ENCODE assay signal across 8 mouse cellular contexts in the genomic region with DNA sequence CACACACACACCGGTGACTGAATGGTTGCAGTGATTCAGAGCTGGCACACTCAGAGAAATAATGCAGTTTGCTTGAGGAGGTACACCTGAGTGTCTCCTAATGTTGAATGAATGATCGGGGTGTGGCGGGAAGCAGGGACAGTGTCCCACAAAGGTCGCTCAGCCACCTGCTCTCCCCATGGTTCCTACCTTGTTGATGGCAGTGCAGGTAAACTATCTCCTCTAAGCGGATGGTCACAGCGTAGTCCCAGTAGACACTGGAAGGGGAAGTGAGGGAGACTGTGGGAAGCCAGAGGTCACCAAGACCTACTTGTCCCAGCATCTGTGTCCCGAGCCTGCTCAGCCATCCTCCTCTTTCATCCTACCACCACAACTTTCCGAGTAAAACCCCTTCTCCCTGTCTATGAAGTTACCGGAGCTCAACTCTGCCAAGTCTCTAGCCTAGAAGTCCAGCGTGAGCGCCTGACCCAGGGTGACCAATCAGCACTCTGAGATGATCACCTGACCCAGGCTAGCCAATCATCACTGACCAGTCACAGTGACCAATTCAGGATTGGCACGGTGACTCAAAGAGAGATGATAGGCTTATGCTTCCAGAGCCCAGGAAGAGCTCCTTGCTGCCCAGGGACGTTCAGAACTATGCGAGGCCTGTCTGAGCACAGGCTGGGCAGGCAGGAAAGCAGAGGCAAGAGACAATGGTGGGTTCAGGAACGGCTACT. TPM values are rescaled to one million over a fixed set of nuclear protein-coding genes. Genes with fewer than 3 reads are reported as not detected.
DNase-seq lines count a peak whose midpoint lies in the region; ATAC-seq and TF ChIP-seq lines count a peak whose summit lies in the region.

No protein-coding gene starts in this region.

- no peak for TF ChIP-seq POLR2A in limb, embryonic 14.5 days (IDR thresholded peaks at IDR 0.05; ENCODE audit: borderline replicate concordance, extremely low read depth, insufficient read depth, insufficient read length)

- peak overlapping the region; percentile 82 for H3K4me3 ChIP-seq in E14TG2a.4 (replicated peaks; ENCODE audit: low read length)
- peak overlapping the region; percentile 58 for H3K4me3 ChIP-seq in hindbrain, embryonic 10.5 days
- H3K4me3 ChIP-seq in limb, embryonic 14.5 days (replicated peaks; ENCODE audit: low read length), result peak overlapping the region; percentile 17; the same call in 1 of the 2 replicates
- H3K4me3 ChIP-seq in midbrain, embryonic 15.5 days, result peak overlapping the region; percentile 10; the same call in 1 of the 2 replicates

- H3K4me1 ChIP-seq in E14TG2a.4 (replicated peaks; ENCODE audit: low read depth, low read length), result peaks cover 65% of the 10 kb centered on the region
- peaks cover 21% of the 10 kb centered on the region for H3K4me1 ChIP-seq in hindbrain, embryonic 10.5 days (replicated peaks)
- H3K4me1 ChIP-seq in limb, embryonic 14.5 days (ENCODE audit: control insufficient read depth, insufficient read depth, low read length), result no peaks in the 10 kb centered on the region
- H3K4me1 ChIP-seq in midbrain, embryonic 15.5 days, result no peaks in the 10 kb centered on the region

- 25% methylated on average over 15 of the region's 15 CpGs for WGBS in hindbrain, embryonic 10.5 days
- 23% methylated on average over 15 of the region's 15 CpGs for WGBS in limb, embryonic 14.5 days
- WGBS in midbrain, embryonic 15.5 days, result 29% methylated on average over 15 of the region's 15 CpGs

- peaks cover 4% of the 10 kb centered on the region; the same call in 1 of the 2 replicates for H3K27me3 ChIP-seq in E14TG2a.4 (ENCODE audit: insufficient read depth, low read length)
- peaks cover 8% of the 10 kb centered on the region for H3K27me3 ChIP-seq in hindbrain, embryonic 10.5 days (ENCODE audit: insufficient read depth, poor library complexity, severe bottlenecking)
- H3K27me3 ChIP-seq in limb, embryonic 14.5 days (ENCODE audit: control insufficient read depth, insufficient read depth, low read length), result no peaks in the 10 kb centered on the region
- no peaks in the 10 kb centered on the region for H3K27me3 ChIP-seq in midbrain, embryonic 15.5 days (replicated peaks)

- ATAC-seq in limb, embryonic 14.5 days (ENCODE audit: low FRiP score, low read depth), result no peak
- ATAC-seq in midbrain, embryonic 15.5 days (replicated peaks), result peak; percentile 64

- H3K9me3 ChIP-seq in E14TG2a.4 (ENCODE audit: low read length), result no peaks in the 10 kb centered on the region
- no peaks in the 10 kb centered on the region for H3K9me3 ChIP-seq in hindbrain, embryonic 10.5 days
- no peaks in the 10 kb centered on the region for H3K9me3 ChIP-seq in limb, embryonic 14.5 days (ENCODE audit: control insufficient read depth, low read length)
- H3K9me3 ChIP-seq in midbrain, embryonic 15.5 days, result no peaks in the 10 kb centered on the region

- no peak for TF ChIP-seq CTCF in E14TG2a.4 (conservative IDR thresholded peaks at IDR 0.05; ENCODE audit: low read length)

- H3K36me3 ChIP-seq in E14TG2a.4 (ENCODE audit: insufficient read depth, low read length), result peaks cover 32% of the 10 kb centered on the region
- H3K36me3 ChIP-seq in hindbrain, embryonic 10.5 days, result peaks cover 43% of the 10 kb centered on the region
- H3K36me3 ChIP-seq in limb, embryonic 14.5 days (ENCODE audit: control insufficient read depth, insufficient read depth, low read length), result no peaks in the 10 kb centered on the region
- peaks cover 36% of the 10 kb centered on the region for H3K36me3 ChIP-seq in midbrain, embryonic 15.5 days (replicated peaks)

- H3K9ac ChIP-seq in limb, embryonic 14.5 days (ENCODE audit: low read depth, low read length, severe bottlenecking), result no peak overlapping the region
- no peak overlapping the region for H3K9ac ChIP-seq in midbrain, embryonic 15.5 days

- H3K4me2 ChIP-seq in limb, embryonic 14.5 days (replicated peaks; ENCODE audit: low read depth, low read length, severe bottlenecking), result peak overlapping the region; percentile 35
- H3K4me2 ChIP-seq in midbrain, embryonic 15.5 days, result peak overlapping the region; percentile 35

- peak; percentile 85 for DNase-seq in R1 (ENCODE audit: low read depth, low spot score)
- DNase-seq in hindbrain, embryonic 10.5 days (ENCODE audit: low spot score), result peak; percentile 85
- DNase-seq in limb, embryonic 14.5 days (ENCODE audit: low spot score), result peak; percentile 13
- DNase-seq in testis, postnatal 14 days (ENCODE audit: low spot score), result no peak
- no peak for DNase-seq in layer of hippocampus, adult 18-20 months (ENCODE audit: low spot score in 2 of 2)
- no peak for DNase-seq in ovary, postnatal 10 days (ENCODE audit: low spot score)

- peak overlapping the region; percentile 86 for H3K27ac ChIP-seq in hindbrain, embryonic 10.5 days
- no peak overlapping the region for H3K27ac ChIP-seq in limb, embryonic 14.5 days (replicated peaks; ENCODE audit: low read depth, low read length)
- H3K27ac ChIP-seq in midbrain, embryonic 15.5 days, result no peak overlapping the region

RNA-seq across cellular contexts. Expression of a gene that starts 30.3 kb away (rescaled TPM):
- polyA plus RNA-seq in hindbrain, embryonic 10.5 days (2016; fragmentation: Nextera tagmentation; extraction: Ambion mirVana), result 16.6 and 17.5 TPM in 2 replicates
- 2.7 and 3.3 TPM in 2 replicates for polyA plus RNA-seq in limb, embryonic 14.5 days (2012; rRNA removed)
- 0.94 and 1.2 TPM in 2 replicates for polyA plus RNA-seq in limb, embryonic 14.5 days (2014; fragmentation: Nextera tagmentation; extraction: Ambion mirVana)
- 23.9 and 27.4 TPM in 2 replicates for polyA plus RNA-seq in midbrain, embryonic 15.5 days (2015; fragmentation: Nextera tagmentation; extraction: Ambion mirVana)
- total RNA-seq in layer of hippocampus, adult 18-20 months (2021), result 10 to 100 TPM; 75.8 to 90.7 TPM

RNA-seq across cellular contexts. Expression of a gene that starts 53.6 kb away (rescaled TPM):
- 0.11 TPM in 1 of 2 replicates, not detected in the other for polyA plus RNA-seq in hindbrain, embryonic 10.5 days (2016; fragmentation: Nextera tagmentation; extraction: Ambion mirVana)
- 0.09 and 0.18 TPM in 2 replicates for polyA plus RNA-seq in limb, embryonic 14.5 days (2012; rRNA removed)
- polyA plus RNA-seq in limb, embryonic 14.5 days (2014; fragmentation: Nextera tagmentation; extraction: Ambion mirVana), result not detected in 2 replicates
- 0.09 and 0.14 TPM in 2 replicates for polyA plus RNA-seq in midbrain, embryonic 15.5 days (2015; fragmentation: Nextera tagmentation; extraction: Ambion mirVana)
- total RNA-seq in layer of hippocampus, adult 18-20 months (2021), result not detected

RNA-seq across cellular contexts. Expression of a gene that starts 59.3 kb away (rescaled TPM):
- 2.1 and 4.1 TPM in 2 replicates for polyA plus RNA-seq in hindbrain, embryonic 10.5 days (2016; fragmentation: Nextera tagmentation; extraction: Ambion mirVana)
- polyA plus RNA-seq in limb, embryonic 14.5 days (2012; rRNA removed), result 13.6 and 14.5 TPM in 2 replicates
- 7.0 and 7.1 TPM in 2 replicates for polyA plus RNA-seq in limb, embryonic 14.5 days (2014; fragmentation: Nextera tagmentation; extraction: Ambion mirVana)
- 3.9 TPM in 2 replicates for polyA plus RNA-seq in midbrain, embryonic 15.5 days (2015; fragmentation: Nextera tagmentation; extraction: Ambion mirVana)
- total RNA-seq in layer of hippocampus, adult 18-20 months (2021), result 10 to 100 TPM; 59.4 to 67.8 TPM

Comparison
In these comparisons a context has a peak if more than half of its experiments do, and no peak if none do; other contexts are left out.
1. H3K4me3 ChIP-seq: peak in every context shown above with its lines; median percentile 82 in E14TG2a.4; 58 in hindbrain, embryonic 10.5 days; 17 in limb, embryonic 14.5 days; 10 in midbrain, embryonic 15.5 days.
2. DNase-seq: peak in R1 (single experiment), hindbrain, embryonic 10.5 days (single experiment) and limb, embryonic 14.5 days (single experiment); none in testis, postnatal 14 days (single experiment), layer of hippocampus, adult 18-20 months (0 of 2) and ovary, postnatal 10 days (single experiment).